Mouse (Mus musculus) bone marrow macrophage, adult 2 months (primary cell): ENCODE measurements around the gene Rnf4.

Experiments used
- CTCF ChIP-seq: IDR thresholded peaks from 2 replicates; pipeline ENCODE4 v1.5.1; 2012; ENCODE audit warnings: low read depth, mild to moderate bottlenecking, low read length, moderate library complexity
- POLR2A ChIP-seq: IDR thresholded peaks from 2 replicates; pipeline ENCODE4 v1.6.1; 2012; ENCODE audit warnings: mild to moderate bottlenecking, low read depth, low read length, borderline replicate concordance

DNA sequence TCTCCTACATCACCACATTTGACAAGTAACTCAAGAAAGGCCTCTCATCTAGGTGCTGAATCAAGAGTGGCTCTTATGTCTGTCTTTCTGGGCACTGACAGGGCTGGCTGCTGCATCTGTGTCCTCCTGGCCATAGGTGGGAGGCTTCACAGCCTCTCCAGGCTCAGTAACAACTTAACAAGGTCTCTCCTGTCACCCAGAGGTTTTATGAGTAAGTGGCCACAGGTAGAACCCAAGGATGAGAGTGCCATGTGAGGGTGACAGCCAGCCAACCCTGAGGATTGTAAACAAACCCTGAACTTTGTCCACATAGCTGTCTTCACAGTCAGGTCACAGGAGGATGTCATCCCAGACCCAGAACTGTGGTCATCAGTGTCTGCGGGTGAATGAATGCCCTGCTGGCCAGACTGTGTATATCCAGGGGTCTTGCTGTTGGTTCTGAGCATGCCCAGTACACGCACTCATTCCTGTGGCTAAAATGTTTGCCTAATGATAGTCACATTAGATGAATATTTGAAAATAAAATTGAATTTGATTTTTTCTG lies 16.5 kb upstream of the Rnf4 start:
- TF ChIP-seq POLR2A = no peak
- TF ChIP-seq CTCF = no peak
